Mouse (Mus musculus) retina, postnatal 7 days (tissue): ENCODE results near the gene Trpc6.
A peak's percentile ranks its signal among the peaks of the same experiment; 100 is the strongest.

Source experiments
- DNase-seq: peaks from one replicate; pipeline ENCODE4 v3.0.0-alpha.2; 2012; ENCODE audit warnings: low read depth, low spot score

Gene Trpc6

GRCm38 (mm10) chr9:8544041-8544794, at the start of gene Trpc6:
Gene Trpc6 (plus strand): TSS chr9:8544142.
- DNase-seq: peak; percentile 3

GRCm38 (mm10) chr9:8520911-8521310, 23.0 kb upstream of the Trpc6 start:
- no peak for DNase-seq

- DNase-seq: no peak
These were observed 10.3 kb upstream of the Trpc6 start for GRCm38 (mm10) chr9:8533670-8534069.

- DNase-seq: no peak
These were observed 1.3 kb downstream of the Trpc6 start for GRCm38 (mm10) chr9:8545236-8545635.

- no peak for DNase-seq
These were observed 14.6 kb downstream of the Trpc6 start for GRCm38 (mm10) chr9:8558574-8558973.

- no peak for DNase-seq
These were observed 48.7 kb downstream of the Trpc6 start for GRCm38 (mm10) chr9:8592618-8593017.

GRCm38 (mm10) chr9:8597089-8597488, 53.1 kb downstream of the Trpc6 start:
- no peak for DNase-seq

- no peak for DNase-seq
These were observed 63.0 kb downstream of the Trpc6 start for GRCm38 (mm10) chr9:8606816-8607491.

- no peak for DNase-seq
These were observed 90.4 kb downstream of the Trpc6 start for GRCm38 (mm10) chr9:8634344-8634743.

GRCm38 (mm10) chr9:8643453-8643852, 99.5 kb downstream of the Trpc6 start:
- no peak for DNase-seq

GRCm38 (mm10) chr9:8655347-8655746, 111.4 kb downstream of the Trpc6 start:
- no peak for DNase-seq

- no peak for DNase-seq
These were observed 129.0 kb downstream of the Trpc6 start for GRCm38 (mm10) chr9:8672944-8673343.

- DNase-seq: no peak
These were observed 132.7 kb downstream of the Trpc6 start for GRCm38 (mm10) chr9:8676607-8677006.

- no peak for DNase-seq
These were observed 149.2 kb downstream of the Trpc6 start for GRCm38 (mm10) chr9:8693177-8693576.

GRCm38 (mm10) chr9:8700669-8701068, 156.7 kb downstream of the Trpc6 start:
- peak; percentile 57 for DNase-seq

- no peak for DNase-seq
These were observed 159.6 kb downstream of the Trpc6 start for GRCm38 (mm10) chr9:8703516-8703915.

- no peak for DNase-seq
These were observed 160.0 kb downstream of the Trpc6 start for GRCm38 (mm10) chr9:8703956-8704355.

GRCm38 (mm10) chr9:8710052-8710739, 166.3 kb downstream of the Trpc6 start:
- DNase-seq: no peak

- no peak for DNase-seq
These were observed 175.1 kb downstream of the Trpc6 start for GRCm38 (mm10) chr9:8719017-8719416.

- DNase-seq: no peak
These were observed 185.1 kb downstream of the Trpc6 start for GRCm38 (mm10) chr9:8729056-8729455.
